Mouse (Mus musculus) ES-Bruce4 (cell line): ENCODE results near the gene Sh3bp4. TPM values are rescaled to one million over a fixed set of nuclear protein-coding genes. Genes with fewer than 3 reads are reported as not detected.

Experiments used
- H3K27ac ChIP-seq: 2 replicates; pipeline ENCODE4 v1.5.1; 2012; ENCODE audit warnings: low read length, inconsistent platforms; ENCODE audit not compliant: insufficient read depth
- H3K27me3 ChIP-seq: 2 replicates; pipeline ENCODE4 v1.6.1; 2012; ENCODE audit warnings: mild to moderate bottlenecking, low read length, inconsistent platforms; ENCODE audit not compliant: control insufficient read depth, poor library complexity, insufficient read depth, severe bottlenecking
- H3K36me3 ChIP-seq: 2 replicates; pipeline ENCODE4 v1.6.1; 2012; ENCODE audit warnings: inconsistent platforms, mild to moderate bottlenecking, low read length, moderate library complexity; ENCODE audit not compliant: control insufficient read depth, poor library complexity, insufficient read depth, severe bottlenecking
- H3K4me1 ChIP-seq: one replicate; pipeline ENCODE4 v1.8.1; 2011; ENCODE audit warnings: low read length; ENCODE audit not compliant: control insufficient read depth, insufficient read depth
- H3K4me3 ChIP-seq: 2 replicates; pipeline ENCODE4 v1.5.1; 2011; ENCODE audit warnings: low read depth, mild to moderate bottlenecking, low read length
- H3K9ac ChIP-seq: 2 replicates; pipeline ENCODE4 v1.6.1; 2012; ENCODE audit warnings: low read depth, mild to moderate bottlenecking, inconsistent platforms; ENCODE audit not compliant: poor library complexity, severe bottlenecking
- H3K9me3 ChIP-seq: replicated peaks from 2 replicates; pipeline ENCODE4 v1.6.1; 2012; ENCODE audit warnings: mild to moderate bottlenecking, low read length, inconsistent platforms; ENCODE audit not compliant: control insufficient read depth, poor library complexity, insufficient read depth, severe bottlenecking
- CTCF ChIP-seq: IDR thresholded peaks from one replicate; pipeline ENCODE4 v1.8.1; 2011; ENCODE audit warnings: low read depth, low read length
- EP300 ChIP-seq: IDR thresholded peaks from 2 replicates; pipeline ENCODE4 v1.6.1; 2011; ENCODE audit warnings: low read depth, low read length; ENCODE audit not compliant: insufficient read depth
- POLR2A ChIP-seq: IDR thresholded peaks from one replicate; pipeline ENCODE4 v1.8.1; 2011; ENCODE audit warnings: low read length; ENCODE audit not compliant: insufficient read depth
- polyA plus RNA-seq: library from polyadenylated mRNA; stranded (reverse); fragments of >200 nt; gene quantifications from 2 replicates; pipeline ENCODE4 v1.2.4, GENCODE M21; 2011; ENCODE audit warnings: low read depth; ENCODE audit not compliant: missing spikeins, insufficient read depth, insufficient read length

Sh3bp4 gene
- polyA plus RNA-seq, 1 experiment = 32.1 TPM

GRCm38 (mm10) chr1:89033661-89034060, 36.6 kb upstream of the Sh3bp4 start:
- H3K27ac ChIP-seq = no peak overlapping the region

GRCm38 (mm10) chr1:89034061-89034460, 36.2 kb upstream of the Sh3bp4 start:
- H3K9me3 ChIP-seq = no peaks in the 10 kb centered on the region; the same call in 1 of the 2 replicates
- TF ChIP-seq EP300 (no peak), POLR2A (no peak)
- peaks cover 4% of the 10 kb centered on the region for H3K4me1 ChIP-seq
- no peaks in the 10 kb centered on the region for H3K27me3 ChIP-seq
- no peaks in the 10 kb centered on the region for H3K36me3 ChIP-seq
- no peak overlapping the region for H3K9ac ChIP-seq
- H3K4me3 ChIP-seq = no peak overlapping the region
- H3K27ac ChIP-seq = no peak overlapping the region

More at GRCm38 (mm10) chr1:89033661-89034060, 36.6 kb upstream of the Sh3bp4 start:
- no peak for TF ChIP-seq POLR2A
- TF ChIP-seq CTCF = no peak
- TF ChIP-seq EP300 = no peak
- no peaks in the 10 kb centered on the region; the same call in 1 of the 2 replicates for H3K9me3 ChIP-seq
- no peaks in the 10 kb centered on the region for H3K27me3 ChIP-seq
- H3K4me3 ChIP-seq = no peak overlapping the region
- H3K9ac ChIP-seq = no peak overlapping the region
- H3K36me3 ChIP-seq = no peaks in the 10 kb centered on the region
- H3K4me1 ChIP-seq = peaks cover 4% of the 10 kb centered on the region

DNA sequence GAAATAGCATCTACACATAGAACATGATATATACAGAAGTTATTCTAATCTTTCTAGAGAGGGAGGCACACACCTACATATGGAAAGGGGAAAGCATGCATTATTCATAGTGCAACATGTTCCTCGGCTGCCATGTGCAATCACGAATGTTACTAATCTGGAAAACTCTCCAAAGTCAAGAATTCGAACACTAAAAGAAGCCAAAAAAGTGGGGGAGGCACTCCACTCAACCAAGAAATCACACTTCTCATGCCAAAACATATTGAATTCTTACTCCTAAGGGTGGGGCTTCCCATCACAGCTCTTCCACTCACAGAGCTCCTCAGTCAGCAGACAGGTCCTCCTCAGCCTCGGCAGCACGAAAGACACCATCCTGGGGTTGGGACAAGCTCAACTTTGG, 35.1 kb upstream of the Sh3bp4 start:
- no peak overlapping the region for H3K9ac ChIP-seq
- H3K27ac ChIP-seq = no peak overlapping the region
- H3K4me1 ChIP-seq = peaks cover 2% of the 10 kb centered on the region
- no peaks in the 10 kb centered on the region; the same call in 1 of the 2 replicates for H3K9me3 ChIP-seq
- no peak overlapping the region for H3K4me3 ChIP-seq
- H3K27me3 ChIP-seq = no peaks in the 10 kb centered on the region
- TF ChIP-seq EP300 = no peak
- no peaks in the 10 kb centered on the region for H3K36me3 ChIP-seq

- H3K4me1 ChIP-seq = no peaks in the 10 kb centered on the region
- TF ChIP-seq CTCF (no peak), EP300 (no peak), POLR2A (no peak)
- no peak overlapping the region for H3K4me3 ChIP-seq
- no peaks in the 10 kb centered on the region for H3K27me3 ChIP-seq
- no peaks in the 10 kb centered on the region for H3K36me3 ChIP-seq
- H3K9me3 ChIP-seq = no peaks in the 10 kb centered on the region; the same call in 1 of the 2 replicates
- H3K9ac ChIP-seq = no peak overlapping the region
- H3K27ac ChIP-seq = no peak overlapping the region
Measured at GRCm38 (mm10) chr1:89039836-89040235, 30.4 kb upstream of the Sh3bp4 start.

GRCm38 (mm10) chr1:89041290-89041689, 28.9 kb upstream of the Sh3bp4 start:
- Histone ChIP-seq H3K9me3 (no peaks in the 10 kb centered on the region; the same call in 1 of the 2 replicates), H3K27me3 (no peaks in the 10 kb centered on the region), H3K4me3 (no peak overlapping the region), H3K4me1 (no peaks in the 10 kb centered on the region), H3K27ac (no peak overlapping the region), H3K9ac (no peak overlapping the region), H3K36me3 (no peaks in the 10 kb centered on the region)
- TF ChIP-seq EP300 = no peak
- TF ChIP-seq POLR2A = no peak
- TF ChIP-seq CTCF = no peak

DNA sequence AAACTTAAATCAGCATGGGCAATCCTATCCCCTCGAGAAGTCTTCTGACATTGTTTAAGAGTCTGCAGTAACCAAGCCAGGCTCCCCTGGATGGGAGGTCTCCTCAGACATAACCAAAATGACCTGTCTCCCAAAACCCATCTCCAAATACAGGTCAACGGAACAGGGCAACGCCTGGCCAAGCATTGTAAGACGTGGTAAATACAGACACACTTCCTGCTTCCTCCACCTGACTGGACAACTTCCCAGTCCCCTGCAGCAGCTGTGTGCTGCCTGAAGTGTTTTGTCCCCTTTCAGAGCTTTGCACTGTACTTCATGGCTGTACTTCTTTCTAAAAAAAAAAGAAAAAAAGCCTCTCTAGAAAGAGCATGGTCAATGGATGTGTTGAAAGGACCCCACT, 28.1 kb upstream of the Sh3bp4 start:
- Histone ChIP-seq H3K27me3 (no peaks in the 10 kb centered on the region), H3K9ac (no peak overlapping the region), H3K9me3 (no peaks in the 10 kb centered on the region; the same call in 1 of the 2 replicates), H3K27ac (no peak overlapping the region), H3K4me1 (no peaks in the 10 kb centered on the region), H3K4me3 (no peak overlapping the region), H3K36me3 (no peaks in the 10 kb centered on the region)
- TF ChIP-seq CTCF (no peak), EP300 (no peak), POLR2A (no peak)
